Mouse (Mus musculus): Measurements from ENCODE around the gene Akr1a1. TPM values are rescaled to one million over a fixed set of nuclear protein-coding genes. Genes with fewer than 3 reads are reported as not detected.
"Not testable (repeated sequence)": the region's sequence is repeated elsewhere in the genome, so short reads cannot be mapped to it uniquely, and the experiment has no call there.

Akr1a1 gene
- polyA plus RNA-seq, 1 experiment from 2014 or later = 453 TPM

GRCm38 (mm10) chr4:116668145-116668544 lies 16.7 kb upstream of the Akr1a1 start:
- H3K4me1 ChIP-seq (replicated peaks; ENCODE audit: control insufficient read depth, insufficient read depth, low read length) = peaks cover 5% of the 10 kb centered on the region
- DNase-seq (ENCODE audit: low spot score) (no peak), ATAC-seq (replicated peaks; ENCODE audit: low FRiP score) (no peak)
- H3K36me3 ChIP-seq (ENCODE audit: control insufficient read depth, insufficient read depth, low read length) = no peaks in the 10 kb centered on the region
- no peak overlapping the region for H3K4me3 ChIP-seq (ENCODE audit: low read depth, low read length)
- H3K4me2 ChIP-seq = no peak overlapping the region
- H3K27me3 ChIP-seq (replicated peaks; ENCODE audit: control insufficient read depth, insufficient read depth, low read length) = no peaks in the 10 kb centered on the region; the same call in 1 of the 2 replicates
- H3K9ac ChIP-seq (ENCODE audit: low read depth, low read length) = no peak overlapping the region
- no peaks in the 10 kb centered on the region for H3K9me3 ChIP-seq (ENCODE audit: control insufficient read depth, low read length)
- WGBS = 42% methylated on average over 3 of the region's 3 CpGs
- no peak overlapping the region for H3K27ac ChIP-seq (ENCODE audit: low read depth, low read length)

- H3K9ac ChIP-seq (ENCODE audit: low read depth, low read length) = no peak overlapping the region
These were observed 15.1 kb upstream of the Akr1a1 start for GRCm38 (mm10) chr4:116666625-116667024.

GRCm38 (mm10) chr4:116661998-116662397 lies 10.5 kb upstream of the Akr1a1 start:
- no peak overlapping the region for H3K4me2 ChIP-seq
- no peak overlapping the region for H3K27ac ChIP-seq (ENCODE audit: low read depth, low read length)
- H3K9ac ChIP-seq (ENCODE audit: low read depth, low read length) = no peak overlapping the region
- H3K9me3 ChIP-seq (ENCODE audit: control insufficient read depth, low read length) = no peaks in the 10 kb centered on the region
- no peak overlapping the region for H3K4me3 ChIP-seq (ENCODE audit: low read depth, low read length)
- DNase-seq (ENCODE audit: low spot score) = no peak
- no peaks in the 10 kb centered on the region for H3K36me3 ChIP-seq (ENCODE audit: control insufficient read depth, insufficient read depth, low read length)
- WGBS = 95% methylated on average over 1 of the region's 1 CpGs
- no peak for ATAC-seq (replicated peaks; ENCODE audit: low FRiP score)
- H3K4me1 ChIP-seq (replicated peaks; ENCODE audit: control insufficient read depth, insufficient read depth, low read length) = no peaks in the 10 kb centered on the region
- no peaks in the 10 kb centered on the region; the same call in 1 of the 2 replicates for H3K27me3 ChIP-seq (replicated peaks; ENCODE audit: control insufficient read depth, insufficient read depth, low read length)

More at GRCm38 (mm10) chr4:116666625-116667024, 15.1 kb upstream of the Akr1a1 start:
- no peak for DNase-seq (ENCODE audit: low spot score)
- Histone ChIP-seq H3K4me1 (replicated peaks; ENCODE audit: control insufficient read depth, insufficient read depth, low read length) (no peaks in the 10 kb centered on the region), H3K4me3 (ENCODE audit: low read depth, low read length) (no peak overlapping the region), H3K36me3 (ENCODE audit: control insufficient read depth, insufficient read depth, low read length) (no peaks in the 10 kb centered on the region), H3K9me3 (ENCODE audit: control insufficient read depth, low read length) (no peaks in the 10 kb centered on the region), H3K27me3 (replicated peaks; ENCODE audit: control insufficient read depth, insufficient read depth, low read length) (no peaks in the 10 kb centered on the region; the same call in 1 of the 2 replicates), H3K27ac (ENCODE audit: low read depth, low read length) (no peak overlapping the region), H3K4me2 (no peak overlapping the region)
- no peak for ATAC-seq (replicated peaks; ENCODE audit: low FRiP score)
- WGBS = 54% methylated on average over 4 of the region's 4 CpGs

GRCm38 (mm10) chr4:116660829-116661228 lies 9.3 kb upstream of the Akr1a1 start:
- Histone ChIP-seq H3K36me3 (ENCODE audit: control insufficient read depth, insufficient read depth, low read length) (no peaks in the 10 kb centered on the region), H3K4me2 (no peak overlapping the region), H3K4me1 (replicated peaks; ENCODE audit: control insufficient read depth, insufficient read depth, low read length) (no peaks in the 10 kb centered on the region), H3K4me3 (ENCODE audit: low read depth, low read length) (no peak overlapping the region), H3K27ac (ENCODE audit: low read depth, low read length) (no peak overlapping the region), H3K9me3 (ENCODE audit: control insufficient read depth, low read length) (no peaks in the 10 kb centered on the region), H3K27me3 (replicated peaks; ENCODE audit: control insufficient read depth, insufficient read depth, low read length) (no peaks in the 10 kb centered on the region; the same call in 1 of the 2 replicates), H3K9ac (ENCODE audit: low read depth, low read length) (no peak overlapping the region)
- 70% methylated on average over 6 of the region's 6 CpGs for WGBS
- no peak for ATAC-seq (replicated peaks; ENCODE audit: low FRiP score)
- DNase-seq (ENCODE audit: low spot score) = no peak

- H3K9me3 ChIP-seq (ENCODE audit: control insufficient read depth, low read length); ATAC-seq (replicated peaks; ENCODE audit: low FRiP score); H3K9ac ChIP-seq (ENCODE audit: low read depth, low read length); DNase-seq (ENCODE audit: low spot score); H3K27ac ChIP-seq (ENCODE audit: low read depth, low read length); H3K36me3 ChIP-seq (ENCODE audit: control insufficient read depth, insufficient read depth, low read length); H3K27me3 ChIP-seq (replicated peaks; ENCODE audit: control insufficient read depth, insufficient read depth, low read length); H3K4me2 ChIP-seq; H3K4me3 ChIP-seq (ENCODE audit: low read depth, low read length); H3K4me1 ChIP-seq (replicated peaks; ENCODE audit: control insufficient read depth, insufficient read depth, low read length): not testable (repeated sequence)
- WGBS = 80% methylated on average over 6 of the region's 6 CpGs
These were observed 8.4 kb upstream of the Akr1a1 start for GRCm38 (mm10) chr4:116659916-116660315.

GRCm38 (mm10) chr4:116659474-116659873 lies 8.0 kb upstream of the Akr1a1 start:
- DNase-seq (ENCODE audit: low spot score) (no peak), ATAC-seq (replicated peaks; ENCODE audit: low FRiP score) (no peak)
- 80% methylated on average over 2 of the region's 2 CpGs for WGBS
- H3K27ac ChIP-seq (ENCODE audit: low read depth, low read length) = no peak overlapping the region
- no peaks in the 10 kb centered on the region for H3K36me3 ChIP-seq (ENCODE audit: control insufficient read depth, insufficient read depth, low read length)
- H3K4me3 ChIP-seq (ENCODE audit: low read depth, low read length) = no peak overlapping the region
- no peaks in the 10 kb centered on the region for H3K4me1 ChIP-seq (replicated peaks; ENCODE audit: control insufficient read depth, insufficient read depth, low read length)
- H3K27me3 ChIP-seq (replicated peaks; ENCODE audit: control insufficient read depth, insufficient read depth, low read length) = no peaks in the 10 kb centered on the region
- H3K4me2 ChIP-seq = no peak overlapping the region
- H3K9me3 ChIP-seq (ENCODE audit: control insufficient read depth, low read length) = no peaks in the 10 kb centered on the region
- no peak overlapping the region for H3K9ac ChIP-seq (ENCODE audit: low read depth, low read length)

- no peak overlapping the region for H3K4me3 ChIP-seq (ENCODE audit: low read depth, low read length)
- no peaks in the 10 kb centered on the region for H3K4me1 ChIP-seq (replicated peaks; ENCODE audit: control insufficient read depth, insufficient read depth, low read length)
- no peak overlapping the region for H3K9ac ChIP-seq (ENCODE audit: low read depth, low read length)
- no peak overlapping the region for H3K27ac ChIP-seq (ENCODE audit: low read depth, low read length)
- 58% methylated on average over 3 of the region's 3 CpGs for WGBS
- H3K4me2 ChIP-seq = no peak overlapping the region
- ATAC-seq (replicated peaks; ENCODE audit: low FRiP score) (no peak), DNase-seq (ENCODE audit: low spot score) (no peak)
- no peaks in the 10 kb centered on the region for H3K36me3 ChIP-seq (ENCODE audit: control insufficient read depth, insufficient read depth, low read length)
- H3K27me3 ChIP-seq (replicated peaks; ENCODE audit: control insufficient read depth, insufficient read depth, low read length) = no peaks in the 10 kb centered on the region
- no peaks in the 10 kb centered on the region for H3K9me3 ChIP-seq (ENCODE audit: control insufficient read depth, low read length)
These were observed 6.5 kb upstream of the Akr1a1 start for GRCm38 (mm10) chr4:116657971-116658370.

- Histone ChIP-seq H3K9me3 (ENCODE audit: control insufficient read depth, low read length) (no peaks in the 10 kb centered on the region), H3K36me3 (ENCODE audit: control insufficient read depth, insufficient read depth, low read length) (no peaks in the 10 kb centered on the region), H3K9ac (ENCODE audit: low read depth, low read length) (no peak overlapping the region), H3K27ac (ENCODE audit: low read depth, low read length) (no peak overlapping the region), H3K4me2 (no peak overlapping the region), H3K27me3 (replicated peaks; ENCODE audit: control insufficient read depth, insufficient read depth, low read length) (no peaks in the 10 kb centered on the region), H3K4me1 (replicated peaks; ENCODE audit: control insufficient read depth, insufficient read depth, low read length) (peaks cover 2% of the 10 kb centered on the region; the same call in 1 of the 2 replicates), H3K4me3 (ENCODE audit: low read depth, low read length) (no peak overlapping the region)
- ATAC-seq (replicated peaks; ENCODE audit: low FRiP score) (no peak), DNase-seq (ENCODE audit: low spot score) (no peak)
- WGBS = 68% methylated on average over 3 of the region's 3 CpGs
These were observed 4.2 kb upstream of the Akr1a1 start for GRCm38 (mm10) chr4:116655658-116656057.

- Histone ChIP-seq H3K4me2 (no peak overlapping the region), H3K4me3 (ENCODE audit: low read depth, low read length) (no peak overlapping the region), H3K36me3 (ENCODE audit: control insufficient read depth, insufficient read depth, low read length) (no peaks in the 10 kb centered on the region), H3K9ac (ENCODE audit: low read depth, low read length) (no peak overlapping the region), H3K27me3 (replicated peaks; ENCODE audit: control insufficient read depth, insufficient read depth, low read length) (no peaks in the 10 kb centered on the region), H3K9me3 (ENCODE audit: control insufficient read depth, low read length) (no peaks in the 10 kb centered on the region), H3K27ac (ENCODE audit: low read depth, low read length) (no peak overlapping the region), H3K4me1 (replicated peaks; ENCODE audit: control insufficient read depth, insufficient read depth, low read length) (peaks cover 3% of the 10 kb centered on the region)
- no peak for ATAC-seq (replicated peaks; ENCODE audit: low FRiP score)
- WGBS = 18% methylated on average over 2 of the region's 2 CpGs
- DNase-seq (ENCODE audit: low spot score) = no peak
These were observed 3.6 kb upstream of the Akr1a1 start for GRCm38 (mm10) chr4:116655100-116655499.

Data from liver, embryonic 11.5 days (tissue).